Mouse (Mus musculus): ENCODE data around the gene Olfr700.
"Not testable (repeated sequence)": the region's sequence is repeated elsewhere in the genome, so short reads cannot be mapped to it uniquely, and the experiment has no call there.

Olfr700 gene

DNA sequence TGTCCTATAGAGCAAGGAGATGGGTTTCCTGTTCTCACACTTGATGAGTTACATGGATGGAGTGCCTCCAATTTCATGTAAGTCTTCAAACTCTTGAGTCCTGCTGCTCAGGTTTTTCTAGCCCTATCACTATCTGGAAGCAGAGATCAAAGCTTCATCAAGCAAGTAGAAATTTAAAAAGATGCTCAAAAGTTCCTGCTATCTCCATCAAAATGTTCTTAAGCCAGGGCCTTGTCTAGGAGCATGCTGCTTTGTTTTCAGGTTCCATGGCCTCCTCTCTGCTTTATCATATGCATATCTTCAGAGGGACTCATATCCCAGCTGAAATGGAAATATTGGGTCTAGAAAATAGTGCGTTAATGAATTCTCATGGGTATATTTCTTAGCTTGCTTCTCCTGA lies at the start of gene Olfr700:
TSS of gene Olfr700 (minus strand) at position 101 of the 400 bp plus-strand sequence.
- no peak for DNase-seq

DNA sequence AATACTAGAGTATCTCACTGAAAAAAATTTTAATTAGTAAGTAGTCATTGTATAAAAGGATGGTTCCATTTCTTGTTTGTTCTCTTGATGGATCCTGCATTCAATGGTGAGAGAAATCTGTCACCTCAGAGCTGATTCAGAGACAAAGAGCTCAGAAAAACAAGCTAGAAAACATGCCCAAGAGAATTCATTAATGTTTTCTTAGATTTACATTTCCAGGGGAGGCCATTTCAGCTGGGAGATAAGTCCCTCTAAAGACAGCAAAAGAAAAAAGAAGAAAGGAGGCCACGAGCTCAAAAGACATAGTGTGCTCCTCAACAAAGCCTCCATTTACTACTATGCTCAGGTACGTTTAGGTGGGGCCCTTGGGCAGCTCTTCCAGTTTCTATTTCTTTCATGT lies 34.4 kb upstream of the Olfr700 start, which contains the start of gene Olfr703:
TSS of gene Olfr703 (plus strand) at position 301 of the 400 bp plus-strand sequence.
- DNase-seq = no peak

DNA sequence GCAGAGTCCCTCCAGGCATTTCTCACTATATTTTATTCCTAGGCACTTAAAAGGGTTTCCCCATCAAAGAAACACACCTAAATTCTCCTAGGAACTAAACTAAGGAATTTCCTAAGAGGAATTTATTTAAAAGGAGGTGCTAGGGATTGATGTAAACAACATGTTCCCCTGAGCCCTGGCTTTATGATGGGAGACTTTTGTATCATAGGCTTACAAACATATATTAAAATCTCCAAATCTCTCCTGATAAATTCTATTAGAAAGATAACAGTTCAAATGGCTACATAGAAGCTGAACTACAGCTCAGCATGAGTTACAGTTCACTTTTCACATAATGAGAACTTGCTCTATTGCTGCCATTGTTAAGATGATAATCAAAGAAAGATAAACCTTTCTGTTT lies 25.2 kb upstream of the Olfr700 start, which contains the start of gene Olfr702:
TSS of gene Olfr702 (minus strand) at position 101 of the 400 bp plus-strand sequence.
- DNase-seq = no peak

DNA sequence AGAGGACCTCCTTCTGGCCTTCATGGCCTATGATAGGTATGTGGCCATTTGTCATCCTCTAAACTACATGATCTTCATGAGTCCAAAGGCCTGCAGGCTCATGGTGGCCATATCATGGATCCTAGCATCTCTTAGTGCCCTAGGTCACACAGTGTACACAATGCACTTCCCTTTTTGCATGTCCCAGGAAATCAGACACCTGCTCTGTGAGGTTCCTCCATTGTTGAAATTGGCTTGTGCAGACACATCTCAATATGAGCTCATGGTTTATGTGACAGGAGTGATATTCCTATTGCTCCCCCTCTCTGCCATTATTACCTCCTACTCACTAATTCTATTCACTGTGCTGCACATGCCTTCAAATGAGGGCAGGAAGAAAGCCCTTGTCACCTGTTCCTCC lies 9.8 kb upstream of the Olfr700 start:
- DNase-seq = no peak

DNA sequence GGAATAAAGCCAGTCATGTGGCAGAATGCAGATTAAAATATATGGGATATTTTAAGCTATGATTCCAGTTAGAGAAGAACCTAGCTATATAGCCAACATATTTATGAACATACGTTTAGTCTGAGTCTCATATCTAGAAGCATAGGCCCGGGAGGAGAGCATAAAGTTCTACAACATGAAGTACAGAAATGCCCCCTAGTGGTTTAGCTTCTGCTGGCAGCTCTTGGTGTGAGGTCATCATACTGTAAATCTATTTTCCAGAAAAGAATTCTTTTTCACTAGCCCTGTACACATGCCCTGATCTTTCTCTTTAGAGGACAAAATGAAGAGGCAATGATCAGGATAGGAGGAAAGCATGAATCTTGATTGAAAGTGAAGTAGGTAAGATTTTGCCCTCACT lies 7.1 kb upstream of the Olfr700 start:
- no peak for DNase-seq

GRCm38 (mm10) chr7:106813829-106814228 lies 5.2 kb upstream of the Olfr700 start, which contains the start of gene Olfr701:
Gene Olfr701, plus strand, starts transcription at chr7:106814129.
- DNase-seq = no peak

- DNase-seq = no peak
Measured at GRCm38 (mm10) chr7:106793098-106793497, 15.5 kb downstream of the Olfr700 start, which contains the start of gene Olfr699. Gene Olfr699, minus strand, starts transcription at chr7:106793198.

- DNase-seq = no peak
Measured at GRCm38 (mm10) chr7:106788330-106788729, 20.3 kb downstream of the Olfr700 start.

GRCm38 (mm10) chr7:106761008-106761407 lies 47.6 kb downstream of the Olfr700 start:
- not testable (repeated sequence) for DNase-seq

DNA sequence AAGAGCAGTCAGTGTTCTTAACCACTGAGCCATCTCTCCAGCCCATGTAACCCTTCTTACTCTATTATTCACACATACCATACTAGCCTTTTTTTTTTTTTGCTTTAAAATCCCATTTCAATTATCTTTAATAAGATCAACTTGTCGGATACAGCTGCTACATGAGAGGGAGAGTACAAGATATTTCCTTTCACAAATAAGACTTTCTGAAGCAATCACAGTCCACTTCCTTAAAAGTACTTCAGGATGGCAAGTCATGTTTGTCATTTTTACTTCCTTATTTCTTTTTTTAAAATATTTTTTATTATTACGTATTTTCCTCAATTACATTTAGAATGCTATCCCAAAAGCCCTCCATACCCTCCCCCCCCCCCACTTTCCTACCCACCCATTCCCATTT lies 49.8 kb downstream of the Olfr700 start:
- DNase-seq = no peak

All from layer of hippocampus, adult 9-11 months (tissue).